Mouse (Mus musculus) adrenal gland, postnatal 0 days (tissue): ENCODE measurements around the gene Rpl29. TPM values are rescaled to one million over a fixed set of nuclear protein-coding genes. Genes with fewer than 3 reads are reported as not detected.

Experiments used
- polyA plus RNA-seq: library from polyadenylated mRNA; unstranded; fragments of >200 nt; fragmentation: Nextera tagmentation; extraction: Ambion mirVana; gene quantifications from 2 replicates; pipeline ENCODE4 v1.2.1, GENCODE M21; 2015

Rpl29 gene
- 778 and 779 TPM in 2 replicates for polyA plus RNA-seq

GRCm38 (mm10) chr9:106429221-106430014, at the start of gene Rpl29:
TSS of gene Rpl29 (plus strand) at chr9:106429454.

GRCm38 (mm10) chr9:106447348-106447747, 18.1 kb downstream of the Rpl29 start, which contains the start of the genes Abhd14b and Abhd14a:
TSS of gene Abhd14b (plus strand) at chr9:106447459.
TSS of gene Abhd14a (minus strand) at chr9:106447678.

GRCm38 (mm10) chr9:106453271-106454070, 24.2 kb downstream of the Rpl29 start, which contains the start of gene Pcbp4:
TSS of gene Pcbp4 (plus strand) at chr9:106453291.

GRCm38 (mm10) chr9:106465571-106466200, 36.4 kb downstream of the Rpl29 start, which contains the start of gene Gpr62:
TSS of gene Gpr62 (minus strand) at chr9:106465938.

GRCm38 (mm10) chr9:106475663-106476001, 46.4 kb downstream of the Rpl29 start, which contains the start of gene Rrp9:
TSS of gene Rrp9 (plus strand) at chr9:106475963.

GRCm38 (mm10) chr9:106476924-106477484, 47.8 kb downstream of the Rpl29 start, which contains the start of gene Parp3:
TSS of gene Parp3 (minus strand) at chr9:106476949.

Other genes starting within 250 kb of the Rpl29 start
- gene Ppm1m, start 229.7 kb upstream of the Rpl29 start, polyA plus RNA-seq: 43.4 and 71.4 TPM in 2 replicates
- 66.2 and 92.1 TPM in 2 replicates for gene Twf2, start 226.3 kb upstream of the Rpl29 start, polyA plus RNA-seq
- 0.03 and 0.14 TPM in 2 replicates for gene Tlr9, start 206.9 kb upstream of the Rpl29 start, polyA plus RNA-seq
- 145 and 416 TPM in 2 replicates for gene Alas1, start 180.8 kb upstream of the Rpl29 start, polyA plus RNA-seq
- gene Poc1a, start 148.4 kb upstream of the Rpl29 start, polyA plus RNA-seq: 7.5 and 13.4 TPM in 2 replicates
- 7.9 and 12.0 TPM in 2 replicates for gene Dusp7, start 60.8 kb upstream of the Rpl29 start, polyA plus RNA-seq
- gene Acy1, start 8.9 kb downstream of the Rpl29 start, polyA plus RNA-seq: 23.8 and 25.2 TPM in 2 replicates
- 19.9 and 31.6 TPM in 2 replicates for gene Abhd14b, start 18.0 kb downstream of the Rpl29 start, polyA plus RNA-seq
- gene Abhd14a, start 18.2 kb downstream of the Rpl29 start, polyA plus RNA-seq: 38.1 and 42.1 TPM in 2 replicates
- 45.2 and 66.2 TPM in 2 replicates for gene Pcbp4, start 23.8 kb downstream of the Rpl29 start, polyA plus RNA-seq
- gene Gpr62, start 36.5 kb downstream of the Rpl29 start, polyA plus RNA-seq: 0.81 and 1.2 TPM in 2 replicates
- 23.9 and 29.5 TPM in 2 replicates for gene Rrp9, start 46.5 kb downstream of the Rpl29 start, polyA plus RNA-seq
- gene Parp3, start 47.5 kb downstream of the Rpl29 start, polyA plus RNA-seq: 12.7 and 13.4 TPM in 2 replicates
- not detected in 2 replicates for gene Iqcf1, start 70.5 kb downstream of the Rpl29 start, polyA plus RNA-seq
- not detected in 2 replicates for gene Iqcf5, start 85.1 kb downstream of the Rpl29 start, polyA plus RNA-seq
- gene Iqcf3, start 132.2 kb downstream of the Rpl29 start, polyA plus RNA-seq: not detected in 2 replicates
- gene Iqcf4, start 141.5 kb downstream of the Rpl29 start, polyA plus RNA-seq: not detected in 2 replicates
- gene Iqcf6, start 197.1 kb downstream of the Rpl29 start, polyA plus RNA-seq: not detected in 2 replicates
- gene Grm2, start 226.6 kb downstream of the Rpl29 start, polyA plus RNA-seq: not detected in 2 replicates